Mouse (Mus musculus): ENCODE results near the gene Gm20489. TPM values are rescaled to one million over a fixed set of nuclear protein-coding genes. Genes with fewer than 3 reads are reported as not detected.

Gm20489 gene
- total RNA-seq, 2 experiments from 2014 or later, result not detected

DNA sequence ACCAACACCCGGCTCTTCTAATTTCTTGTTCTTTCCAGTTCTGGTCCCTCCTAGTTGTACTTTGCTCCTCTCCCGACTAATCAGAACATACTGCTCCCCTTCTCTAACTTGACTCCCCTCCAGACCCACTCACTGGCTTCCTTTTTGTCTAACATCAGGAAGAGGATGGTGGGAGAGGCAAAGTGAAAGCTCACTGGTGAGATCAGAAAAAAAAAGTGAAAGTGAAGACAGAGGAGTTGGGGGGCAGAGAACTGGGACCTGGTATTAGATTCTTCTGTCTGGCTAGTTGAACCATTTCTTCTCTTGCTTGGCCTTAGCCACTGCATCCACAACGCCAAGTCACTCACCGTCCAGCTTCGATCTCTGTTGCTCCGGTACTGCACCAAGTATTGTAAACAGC is 2.2 kb downstream of the Gm20489 start:
- no peak for ATAC-seq (replicated peaks; ENCODE audit: low FRiP score, low TSS enrichment, poor library complexity, severe bottlenecking)

DNA sequence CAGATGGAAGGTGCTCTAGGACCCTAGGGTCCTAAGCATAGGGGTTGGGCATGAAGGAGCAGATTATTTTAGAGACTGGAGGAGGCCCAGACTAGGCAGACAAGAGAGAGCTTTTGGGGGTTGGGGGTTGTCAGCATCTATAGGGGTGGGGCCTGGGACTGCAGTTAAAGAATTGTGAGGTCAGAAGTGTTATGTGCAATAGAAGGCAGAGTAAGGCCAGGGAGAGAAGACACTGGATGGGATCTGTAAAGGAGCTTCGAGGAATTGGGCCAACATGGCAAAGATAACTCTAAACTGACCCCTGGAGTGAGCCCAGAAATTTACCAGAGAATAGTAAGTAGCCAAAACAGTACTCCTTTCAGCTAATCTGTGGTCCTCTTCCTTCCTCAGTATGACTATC is 4.9 kb downstream of the Gm20489 start, which contains the start of gene Gm614:
Gm614 (minus strand) TSS at position 101 of the 400 bp plus-strand sequence.
- no peak for ATAC-seq (replicated peaks; ENCODE audit: low FRiP score, low TSS enrichment, poor library complexity, severe bottlenecking)

DNA sequence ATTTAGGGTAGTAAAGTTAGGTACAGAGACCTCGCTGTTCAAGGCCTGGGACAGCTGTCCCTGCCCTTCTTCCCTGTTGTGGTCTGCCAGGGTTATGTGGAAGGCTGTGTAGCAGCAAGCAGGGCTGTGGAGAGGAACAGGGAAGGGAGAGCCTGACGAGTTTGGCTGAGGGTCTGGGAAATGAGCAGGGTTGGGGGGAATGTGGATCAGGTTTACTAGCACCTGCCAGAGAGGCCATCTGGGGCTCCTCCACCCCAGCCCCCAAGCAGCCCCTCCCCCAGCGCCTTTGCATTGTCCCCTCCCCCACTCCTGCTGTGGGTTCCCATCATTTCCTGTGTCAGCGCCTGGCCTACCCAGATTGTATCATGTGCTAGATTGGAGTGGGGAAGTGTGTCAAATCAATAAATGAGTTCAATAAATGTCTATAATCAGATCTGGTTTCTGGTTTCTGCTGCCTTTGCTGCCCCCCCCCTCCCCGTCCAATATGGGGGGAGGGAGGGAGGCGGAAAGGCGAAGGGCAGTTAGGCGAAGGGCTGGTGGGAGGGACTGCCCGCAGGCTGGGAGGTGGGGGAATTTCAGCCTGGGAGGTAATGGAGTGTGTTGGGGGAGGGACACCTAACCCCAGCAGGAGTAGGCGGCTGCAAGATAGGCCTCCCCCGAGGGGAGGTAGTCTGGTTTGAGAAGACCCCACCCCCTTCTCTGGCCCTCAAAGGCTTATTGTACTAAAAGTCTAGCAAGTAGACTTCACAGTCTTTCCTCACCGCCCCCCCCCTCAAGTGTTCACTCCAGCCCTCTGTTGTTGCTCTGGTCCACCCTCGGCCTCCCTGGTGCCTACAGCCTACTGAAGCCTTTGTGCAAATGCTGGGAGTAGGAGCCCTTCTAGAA is 8.1 kb downstream of the Gm20489 start:
- no peak for ATAC-seq (replicated peaks; ENCODE audit: low FRiP score, low TSS enrichment, poor library complexity, severe bottlenecking)

DNA sequence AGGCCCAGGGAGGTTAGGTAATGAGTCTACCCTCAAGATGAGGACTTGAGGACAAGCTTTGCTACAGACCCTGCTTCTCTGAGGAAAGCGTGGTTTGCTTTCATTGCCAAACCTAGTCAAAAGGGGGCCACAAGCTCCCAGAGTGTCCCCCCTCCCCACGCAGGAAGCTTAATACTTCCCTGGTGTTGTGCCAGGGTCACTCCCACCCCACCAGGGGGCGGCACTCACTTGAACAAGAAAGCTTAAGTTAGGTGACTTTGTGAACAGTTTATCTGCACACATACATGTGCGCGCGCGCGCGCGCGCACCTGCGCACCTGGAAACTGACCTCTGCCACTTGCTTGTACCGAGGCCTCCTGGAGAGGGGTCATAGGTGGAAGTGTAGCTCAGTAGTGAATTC is 12.2 kb downstream of the Gm20489 start:
- no peak for ATAC-seq (replicated peaks; ENCODE audit: low FRiP score, low TSS enrichment, poor library complexity, severe bottlenecking)

DNA sequence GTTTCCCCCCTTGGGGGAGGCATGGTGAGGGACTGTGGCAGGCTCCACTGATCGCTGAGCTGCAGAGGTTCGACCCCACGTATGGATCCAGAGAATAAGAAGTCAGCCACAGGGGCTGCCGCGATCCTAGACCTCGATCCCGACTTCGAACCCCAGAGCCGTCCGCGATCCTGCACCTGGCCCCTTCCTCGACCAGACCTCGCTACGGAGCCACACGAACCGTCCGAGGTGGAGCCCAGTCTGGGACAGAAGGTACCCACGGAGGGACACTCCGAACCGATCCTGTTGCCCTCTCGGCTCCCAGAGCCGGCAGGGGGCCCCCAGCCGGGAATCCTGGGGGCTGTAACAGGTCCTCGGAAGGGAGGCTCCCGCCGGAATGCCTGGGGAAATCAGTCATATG is 14.1 kb downstream of the Gm20489 start:
- peak; percentile 23 for ATAC-seq (replicated peaks; ENCODE audit: low FRiP score, low TSS enrichment, poor library complexity, severe bottlenecking)

DNA sequence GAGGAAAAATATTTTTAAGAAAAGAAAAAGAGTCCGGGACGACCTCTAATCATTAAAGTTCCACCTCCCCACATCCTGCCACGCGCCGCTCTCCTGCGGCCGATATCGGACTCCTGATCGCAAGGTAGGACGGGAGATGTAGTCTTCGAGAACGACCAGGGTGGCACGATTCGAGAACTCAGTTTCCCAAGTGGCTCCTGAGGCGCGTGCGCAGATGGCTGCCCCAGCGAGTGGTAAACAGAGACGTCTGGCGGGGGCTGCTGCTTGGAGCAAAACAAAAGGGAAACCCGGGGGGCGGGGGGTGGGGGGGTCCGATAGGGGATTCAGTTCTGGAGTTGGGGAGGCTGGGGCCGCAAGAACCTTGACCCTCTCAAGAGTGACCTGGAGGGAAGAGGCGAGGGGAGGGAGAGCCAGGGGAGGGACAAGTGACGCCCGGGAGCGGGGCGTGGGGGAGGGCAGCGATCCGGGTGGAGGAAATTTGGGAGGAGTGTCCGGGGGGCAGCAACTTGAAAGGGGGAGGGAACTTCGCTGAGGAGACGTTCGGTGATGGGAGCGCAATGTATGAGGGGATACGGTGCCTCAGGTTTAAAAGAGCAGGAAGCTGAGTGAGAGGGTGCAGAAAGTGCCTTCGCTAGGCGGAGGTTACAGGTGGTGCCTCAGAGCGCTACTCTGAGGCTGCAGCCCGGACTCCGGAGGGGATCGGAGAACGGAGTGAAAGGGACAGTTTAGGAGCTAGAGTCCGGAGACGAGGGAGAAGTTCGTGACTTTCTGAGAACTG is 14.7 kb downstream of the Gm20489 start, which contains the start of gene Foxo4:
Foxo4 (plus strand) TSS at position 577 of the 778 bp plus-strand sequence.
- ATAC-seq (replicated peaks; ENCODE audit: low FRiP score, low TSS enrichment, poor library complexity, severe bottlenecking), result peak; percentile 93

DNA sequence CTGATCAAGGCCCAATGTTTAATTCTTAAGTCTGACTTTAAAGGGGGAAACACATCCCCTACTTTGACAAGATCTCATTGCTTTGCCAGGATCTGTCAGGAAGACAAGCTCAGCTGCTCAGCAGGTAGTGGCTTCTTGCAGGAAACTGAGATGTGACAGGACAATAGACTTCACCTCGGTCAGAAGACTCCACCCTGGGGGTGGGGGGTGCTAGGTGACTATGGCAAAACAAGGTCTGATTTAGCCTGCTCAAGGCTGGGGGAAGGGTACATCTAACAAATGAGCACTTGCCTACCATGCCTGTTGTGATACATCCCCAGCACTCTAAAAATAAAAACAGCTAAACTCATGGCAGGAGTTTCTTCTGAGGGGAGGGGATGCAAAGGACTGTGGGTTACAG is 23.8 kb downstream of the Gm20489 start:
- ATAC-seq (replicated peaks; ENCODE audit: low FRiP score, low TSS enrichment, poor library complexity, severe bottlenecking), result no peak

DNA sequence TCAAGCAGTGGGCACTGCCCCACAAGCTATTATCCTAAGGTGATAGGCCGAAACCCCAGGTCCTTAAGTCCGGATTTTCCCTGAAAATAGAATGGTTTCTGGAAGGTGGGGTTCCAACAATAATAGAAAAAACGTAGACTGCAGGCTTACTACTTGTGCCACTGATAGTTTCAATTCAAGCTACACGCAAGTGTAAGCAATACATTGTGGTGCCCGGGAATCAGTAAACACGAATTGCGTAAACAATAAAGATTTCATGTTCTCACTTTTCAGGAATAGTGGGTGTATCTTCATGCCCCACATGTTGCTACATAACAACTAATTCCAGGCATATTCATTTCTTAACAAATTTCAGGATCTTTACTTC is 46.0 kb downstream of the Gm20489 start:
- ATAC-seq (replicated peaks; ENCODE audit: low FRiP score, low TSS enrichment, poor library complexity, severe bottlenecking), result no peak

DNA sequence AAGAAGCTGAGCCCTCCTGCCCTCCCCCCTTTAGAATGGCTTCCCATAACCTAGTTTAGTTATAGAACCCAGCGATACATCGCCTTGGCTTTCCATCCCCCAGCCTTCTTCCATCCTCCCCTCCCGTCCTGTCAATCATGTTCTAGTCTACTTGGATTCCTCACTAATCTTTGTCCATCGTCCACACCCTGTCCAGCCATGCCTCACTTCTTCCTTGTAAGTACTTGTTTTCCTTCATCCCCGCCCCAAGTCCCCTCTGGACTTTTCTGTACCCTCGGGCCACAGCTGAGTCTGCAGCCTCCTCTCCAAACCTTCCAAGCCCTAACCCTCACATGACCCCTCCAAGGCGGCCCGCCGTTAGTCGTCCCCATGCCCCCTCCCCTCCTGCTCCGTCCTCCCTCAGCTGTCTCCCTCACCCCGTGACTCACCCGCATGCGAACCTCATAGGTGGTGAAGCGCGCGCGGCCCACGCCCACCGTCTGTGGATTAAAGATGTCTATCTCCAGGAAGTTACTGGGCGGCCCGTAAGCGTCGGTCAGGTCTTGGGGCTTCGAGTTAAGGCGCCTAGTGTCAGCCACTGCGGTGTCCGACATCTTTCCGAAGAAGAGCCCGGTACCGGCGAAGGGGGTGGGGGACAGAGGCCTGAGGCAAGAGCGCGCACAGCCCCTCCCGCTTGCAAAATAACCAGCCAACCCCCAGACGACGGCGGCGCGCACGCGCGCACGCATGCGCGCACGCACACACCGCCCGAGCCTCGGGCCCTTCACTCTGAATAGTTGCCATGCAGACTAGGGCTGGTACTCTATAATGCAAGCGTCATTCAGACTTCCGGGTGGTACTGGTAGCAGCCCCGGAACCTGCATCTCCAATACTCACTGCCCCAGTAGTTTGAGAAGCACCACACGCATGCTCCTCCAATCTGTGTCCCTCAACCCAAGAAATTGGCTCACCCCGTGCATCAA is 46.7 kb downstream of the Gm20489 start, which contains the start of gene Snx12:
Snx12 (minus strand) TSS at position 730 of the 962 bp plus-strand sequence.
- peak; percentile 97 for ATAC-seq (replicated peaks; ENCODE audit: low FRiP score, low TSS enrichment, poor library complexity, severe bottlenecking)

Other genes starting within 250 kb of the Gm20489 start
- not detected in 2 replicates for gene Tex11, start 209.4 kb downstream of the Gm20489 start, total RNA-seq (2014; fragmentation: Nextera tagmentation)
- gene Tex11, start 209.4 kb downstream of the Gm20489 start, total RNA-seq (2017), result not detected in 2 replicates
- gene Slc7a3, start 183.0 kb downstream of the Gm20489 start, total RNA-seq (2014; fragmentation: Nextera tagmentation), result 2.0 TPM in 1 of 2 replicates, not detected in the other
- 0.34 TPM in 1 of 2 replicates, not detected in the other for gene Slc7a3, start 183.0 kb downstream of the Gm20489 start, total RNA-seq (2017)
- gene Snx12, start 46.5 kb downstream of the Gm20489 start, total RNA-seq (2014; fragmentation: Nextera tagmentation), result 29.7 and 36.6 TPM in 2 replicates
- 34.0 and 38.6 TPM in 2 replicates for gene Snx12, start 46.5 kb downstream of the Gm20489 start, total RNA-seq (2017)
- 9.8 and 12.6 TPM in 2 replicates for gene Foxo4, start 14.5 kb downstream of the Gm20489 start, total RNA-seq (2014; fragmentation: Nextera tagmentation)
- 11.2 and 11.5 TPM in 2 replicates for gene Foxo4, start 14.5 kb downstream of the Gm20489 start, total RNA-seq (2017)
- gene Gm614, start 5.0 kb downstream of the Gm20489 start, total RNA-seq (2014; fragmentation: Nextera tagmentation), result 1.3 TPM in 1 of 2 replicates, not detected in the other
- 2.4 TPM in 1 of 2 replicates, not detected in the other for gene Gm614, start 5.0 kb downstream of the Gm20489 start, total RNA-seq (2017)
- 24.2 and 39.3 TPM in 2 replicates for gene Il2rg, start 768 bp downstream of the Gm20489 start, total RNA-seq (2014; fragmentation: Nextera tagmentation)
- 18.4 and 41.4 TPM in 2 replicates for gene Il2rg, start 768 bp downstream of the Gm20489 start, total RNA-seq (2017)
- 71.6 and 80.7 TPM in 2 replicates for gene Med12, start 5.0 kb upstream of the Gm20489 start, total RNA-seq (2014; fragmentation: Nextera tagmentation)
- gene Med12, start 5.0 kb upstream of the Gm20489 start, total RNA-seq (2017), result 33.1 and 34.7 TPM in 2 replicates
- 0.07 TPM in 1 of 2 replicates, not detected in the other for gene Nlgn3, start 30.1 kb upstream of the Gm20489 start, total RNA-seq (2014; fragmentation: Nextera tagmentation)
- gene Nlgn3, start 30.1 kb upstream of the Gm20489 start, total RNA-seq (2017), result not detected in 2 replicates
- not detected in 2 replicates for gene Gjb1, start 107.4 kb upstream of the Gm20489 start, total RNA-seq (2014; fragmentation: Nextera tagmentation)
- gene Gjb1, start 107.4 kb upstream of the Gm20489 start, total RNA-seq (2017), result not detected in 2 replicates
- gene Zmym3, start 151.8 kb upstream of the Gm20489 start, total RNA-seq (2014; fragmentation: Nextera tagmentation), result 46.3 and 84.1 TPM in 2 replicates
- 28.7 and 52.7 TPM in 2 replicates for gene Zmym3, start 151.8 kb upstream of the Gm20489 start, total RNA-seq (2017)
- 264 and 296 TPM in 2 replicates for gene Nono, start 160.3 kb upstream of the Gm20489 start, total RNA-seq (2014; fragmentation: Nextera tagmentation)
- 572 and 583 TPM in 2 replicates for gene Nono, start 160.3 kb upstream of the Gm20489 start, total RNA-seq (2017)
- gene Itgb1bp2, start 180.1 kb upstream of the Gm20489 start, total RNA-seq (2014; fragmentation: Nextera tagmentation), result 5.2 and 7.8 TPM in 2 replicates
- gene Itgb1bp2, start 180.1 kb upstream of the Gm20489 start, total RNA-seq (2017), result not detected in 2 replicates

All from megakaryocyte-erythroid progenitor cell, adult 5-6 weeks (primary cell).